Mouse (Mus musculus): ENCODE measurements at regions not wholly inside any gene's neighbourhood (a gene's known extent, or its start where the extent isn't known, plus 50 kb on each side); places are given as distances from the start of the nearest gene placed in this dataset.

DNA sequence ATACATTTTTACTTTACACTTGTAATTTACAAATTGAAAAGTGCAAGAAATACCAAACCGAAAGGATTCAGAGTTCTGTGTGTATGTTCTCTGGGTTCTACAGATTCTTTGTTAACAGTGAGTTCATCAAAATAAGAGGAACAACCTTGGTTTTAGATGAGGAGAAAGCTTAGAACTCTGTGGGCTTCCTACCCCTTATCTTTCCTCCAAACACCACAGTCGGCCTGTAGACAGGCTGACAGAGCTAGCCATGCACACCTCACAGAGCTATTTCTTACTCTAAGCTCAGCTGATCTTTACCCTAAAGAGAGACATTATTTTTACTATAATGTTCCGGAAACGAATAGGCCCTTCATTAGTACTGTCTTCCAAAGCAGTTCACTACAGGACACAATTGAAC lies 67.7 kb upstream of the Zdhhc17 start:
- no peak for DNase-seq (ENCODE audit: low spot score)
- H3K4me2 ChIP-seq (replicated peaks; ENCODE audit: low read depth, low read length, severe bottlenecking): no peak overlapping the region
- no peaks in the 10 kb centered on the region for H3K36me3 ChIP-seq (ENCODE audit: control insufficient read depth, insufficient read depth, low read length)
- 94% methylated on average over 4 of the region's 4 CpGs for WGBS
- no peaks in the 10 kb centered on the region for H3K9me3 ChIP-seq (ENCODE audit: control insufficient read depth, low read length)
- no peak overlapping the region for H3K27ac ChIP-seq (replicated peaks; ENCODE audit: low read depth, low read length)
- no peaks in the 10 kb centered on the region for H3K4me1 ChIP-seq (ENCODE audit: control insufficient read depth, insufficient read depth, low read length)
- no peak overlapping the region for H3K9ac ChIP-seq (ENCODE audit: low read depth, low read length, severe bottlenecking)
- TF ChIP-seq POLR2A (IDR thresholded peaks at IDR 0.05; ENCODE audit: borderline replicate concordance, extremely low read depth, insufficient read depth, insufficient read length): no peak
- no peaks in the 10 kb centered on the region for H3K27me3 ChIP-seq (ENCODE audit: control insufficient read depth, insufficient read depth, low read length)
- no peak for ATAC-seq (ENCODE audit: low FRiP score, low read depth)
- no peak overlapping the region for H3K4me3 ChIP-seq (replicated peaks; ENCODE audit: low read length)

DNA sequence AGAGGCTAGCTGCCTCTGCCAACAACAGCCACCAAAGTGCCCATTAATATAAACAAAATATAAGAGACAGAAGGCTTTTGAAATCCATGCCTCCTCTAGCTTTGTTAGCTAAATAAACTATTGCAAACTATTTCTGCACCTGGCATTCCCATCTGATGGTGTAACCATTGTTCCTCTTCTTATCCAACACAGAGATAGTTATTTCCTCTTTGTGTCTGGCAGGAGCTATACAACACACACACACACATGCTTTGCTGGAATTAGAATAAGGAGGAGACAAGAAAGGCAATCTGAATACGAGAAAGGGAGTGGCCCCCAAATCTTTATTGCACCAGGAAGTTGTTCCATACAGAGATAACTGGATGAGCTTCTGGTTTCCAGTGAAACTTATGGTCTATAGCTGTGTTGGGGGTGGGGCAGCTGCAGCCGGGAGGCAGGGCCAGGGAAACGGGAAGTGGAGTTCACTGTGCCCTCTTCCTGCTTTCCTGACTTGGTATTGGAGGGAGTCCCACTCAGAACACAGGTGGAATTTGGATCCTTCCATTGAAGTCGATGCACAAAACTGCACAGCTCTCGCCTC lies 64.0 kb upstream of the Zdhhc17 start:
- no peak overlapping the region for H3K9ac ChIP-seq (ENCODE audit: low read depth, low read length, severe bottlenecking)
- no peak overlapping the region for H3K4me3 ChIP-seq (replicated peaks; ENCODE audit: low read length)
- ATAC-seq (ENCODE audit: low FRiP score, low read depth) (no peak), DNase-seq (ENCODE audit: low spot score) (no peak)
- H3K4me2 ChIP-seq (replicated peaks; ENCODE audit: low read depth, low read length, severe bottlenecking): no peak overlapping the region
- H3K9me3 ChIP-seq (ENCODE audit: control insufficient read depth, low read length): no peaks in the 10 kb centered on the region
- H3K4me1 ChIP-seq (ENCODE audit: control insufficient read depth, insufficient read depth, low read length): no peaks in the 10 kb centered on the region
- no peaks in the 10 kb centered on the region for H3K27me3 ChIP-seq (ENCODE audit: control insufficient read depth, insufficient read depth, low read length)
- H3K27ac ChIP-seq (replicated peaks; ENCODE audit: low read depth, low read length): no peak overlapping the region
- WGBS: 66% methylated on average over 5 of the region's 5 CpGs
- TF ChIP-seq POLR2A (IDR thresholded peaks at IDR 0.05; ENCODE audit: borderline replicate concordance, extremely low read depth, insufficient read depth, insufficient read length): no peak
- no peaks in the 10 kb centered on the region for H3K36me3 ChIP-seq (ENCODE audit: control insufficient read depth, insufficient read depth, low read length)

DNA sequence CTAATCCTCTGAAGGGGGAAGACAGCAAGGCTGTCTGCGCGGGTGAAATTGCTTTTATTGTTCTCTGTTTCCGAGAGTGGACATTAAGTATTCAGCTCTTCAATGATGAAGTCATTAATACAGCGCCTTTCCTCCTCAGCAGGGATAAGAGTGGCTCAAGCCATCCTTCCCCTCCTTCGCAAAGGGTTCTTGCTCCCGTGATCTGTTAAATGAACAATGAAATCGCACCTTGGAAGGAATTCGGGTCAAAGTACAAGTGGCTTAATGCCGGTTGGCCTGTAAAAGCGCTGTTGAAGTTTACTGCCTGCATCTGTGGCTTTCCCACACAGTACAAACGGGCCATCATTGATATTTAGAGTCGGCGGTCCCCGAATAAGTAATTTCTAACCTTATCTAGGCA lies 63.3 kb upstream of the Zdhhc17 start:
- H3K9ac ChIP-seq (ENCODE audit: low read depth, low read length, severe bottlenecking): no peak overlapping the region
- no peak overlapping the region for H3K4me2 ChIP-seq (replicated peaks; ENCODE audit: low read depth, low read length, severe bottlenecking)
- H3K27me3 ChIP-seq (ENCODE audit: control insufficient read depth, insufficient read depth, low read length): no peaks in the 10 kb centered on the region
- H3K9me3 ChIP-seq (ENCODE audit: control insufficient read depth, low read length): no peaks in the 10 kb centered on the region
- H3K27ac ChIP-seq (replicated peaks; ENCODE audit: low read depth, low read length): no peak overlapping the region
- WGBS: 24% methylated on average over 14 of the region's 14 CpGs
- ATAC-seq (ENCODE audit: low FRiP score, low read depth): no peak
- no peak for DNase-seq (ENCODE audit: low spot score)
- TF ChIP-seq POLR2A (IDR thresholded peaks at IDR 0.05; ENCODE audit: borderline replicate concordance, extremely low read depth, insufficient read depth, insufficient read length): no peak
- H3K4me1 ChIP-seq (ENCODE audit: control insufficient read depth, insufficient read depth, low read length): no peaks in the 10 kb centered on the region
- no peaks in the 10 kb centered on the region for H3K36me3 ChIP-seq (ENCODE audit: control insufficient read depth, insufficient read depth, low read length)
- H3K4me3 ChIP-seq (replicated peaks; ENCODE audit: low read length): no peak overlapping the region

DNA sequence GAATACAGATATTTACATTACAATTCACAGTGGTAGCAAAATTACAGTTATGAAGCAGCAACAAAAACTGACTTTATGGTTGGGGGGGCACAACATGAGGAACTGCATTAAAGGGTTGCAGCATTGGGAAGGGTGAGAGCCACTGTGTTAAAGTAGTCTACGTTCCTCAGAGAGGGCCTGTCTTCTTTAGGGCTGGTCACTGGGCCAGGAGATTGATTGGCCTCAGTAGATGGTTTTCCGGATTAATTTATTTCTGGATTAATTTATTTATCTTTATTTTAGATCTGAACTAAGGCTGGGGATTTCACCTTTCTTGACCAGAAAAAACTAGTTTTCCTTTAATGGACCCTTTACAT lies 62.6 kb upstream of the Zdhhc17 start:
- WGBS: 50% methylated on average over 2 of the region's 2 CpGs
- Histone ChIP-seq H3K9me3 (ENCODE audit: control insufficient read depth, low read length) (no peaks in the 10 kb centered on the region), H3K9ac (ENCODE audit: low read depth, low read length, severe bottlenecking) (no peak overlapping the region), H3K4me2 (replicated peaks; ENCODE audit: low read depth, low read length, severe bottlenecking) (no peak overlapping the region), H3K36me3 (ENCODE audit: control insufficient read depth, insufficient read depth, low read length) (no peaks in the 10 kb centered on the region), H3K4me3 (replicated peaks; ENCODE audit: low read length) (no peak overlapping the region), H3K4me1 (ENCODE audit: control insufficient read depth, insufficient read depth, low read length) (no peaks in the 10 kb centered on the region), H3K27me3 (ENCODE audit: control insufficient read depth, insufficient read depth, low read length) (no peaks in the 10 kb centered on the region), H3K27ac (replicated peaks; ENCODE audit: low read depth, low read length) (no peak overlapping the region)
- no peak for DNase-seq (ENCODE audit: low spot score)
- no peak for ATAC-seq (ENCODE audit: low FRiP score, low read depth)
- TF ChIP-seq POLR2A (IDR thresholded peaks at IDR 0.05; ENCODE audit: borderline replicate concordance, extremely low read depth, insufficient read depth, insufficient read length): no peak

DNA sequence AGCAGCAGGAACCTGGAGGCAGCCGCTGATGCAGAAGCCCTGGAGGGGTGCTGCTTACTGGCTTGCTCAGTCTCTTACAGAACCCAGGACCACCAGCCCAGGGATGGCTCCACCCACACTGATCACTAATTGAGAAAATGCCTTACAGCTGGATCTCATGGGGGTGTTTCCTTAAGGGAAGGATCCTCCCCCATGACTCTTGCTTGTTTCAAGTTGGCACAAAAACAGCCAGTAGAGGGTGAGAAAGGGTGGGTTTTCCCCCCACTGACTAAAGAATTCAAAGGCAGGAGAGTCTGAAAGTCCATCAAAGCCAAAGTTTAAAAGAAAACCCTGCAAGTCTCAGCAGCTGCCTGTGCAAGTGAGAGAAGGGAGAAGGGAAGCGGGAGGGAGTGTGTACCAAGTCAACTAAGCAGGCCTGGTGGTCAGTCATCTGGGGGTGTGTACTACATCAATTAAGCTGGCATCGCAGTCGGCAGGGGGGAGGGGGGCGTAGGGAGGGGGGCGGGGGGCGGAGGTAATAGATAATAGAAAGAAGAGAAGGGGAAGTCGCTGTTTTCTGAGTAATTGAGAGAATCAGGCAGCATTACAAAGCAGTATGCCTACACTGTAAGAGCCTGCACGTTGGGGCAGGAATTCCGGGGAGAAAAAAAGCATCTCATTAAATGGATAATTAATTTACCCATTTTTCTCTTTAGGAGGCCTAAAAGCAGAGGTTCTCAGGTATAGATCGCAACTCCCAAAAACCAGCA lies 62.0 kb upstream of the Zdhhc17 start:
- DNase-seq (ENCODE audit: low spot score) (no peak), ATAC-seq (ENCODE audit: low FRiP score, low read depth) (no peak)
- no peak overlapping the region for H3K4me2 ChIP-seq (replicated peaks; ENCODE audit: low read depth, low read length, severe bottlenecking)
- H3K27me3 ChIP-seq (ENCODE audit: control insufficient read depth, insufficient read depth, low read length): no peaks in the 10 kb centered on the region
- H3K27ac ChIP-seq (replicated peaks; ENCODE audit: low read depth, low read length): no peak overlapping the region
- no peaks in the 10 kb centered on the region for H3K36me3 ChIP-seq (ENCODE audit: control insufficient read depth, insufficient read depth, low read length)
- no peaks in the 10 kb centered on the region for H3K4me1 ChIP-seq (ENCODE audit: control insufficient read depth, insufficient read depth, low read length)
- WGBS: 12% methylated on average over 11 of the region's 11 CpGs
- TF ChIP-seq POLR2A (IDR thresholded peaks at IDR 0.05; ENCODE audit: borderline replicate concordance, extremely low read depth, insufficient read depth, insufficient read length): no peak
- H3K9ac ChIP-seq (ENCODE audit: low read depth, low read length, severe bottlenecking): no peak overlapping the region
- no peak overlapping the region for H3K4me3 ChIP-seq (replicated peaks; ENCODE audit: low read length)
- no peaks in the 10 kb centered on the region for H3K9me3 ChIP-seq (ENCODE audit: control insufficient read depth, low read length)
